Mouse (Mus musculus): ENCODE measurements around the gene Fam160a2. TPM values are rescaled to one million over a fixed set of nuclear protein-coding genes. Genes with fewer than 3 reads are reported as not detected.

Fam160a2 gene
- 19.9 TPM for polyA plus RNA-seq (2015; fragmentation: Illumina TruSeq; extraction: RNeasy Lipid Tissue Mini Kit (QIAGEN cat#74804); ENCODE audit: insufficient read depth, low replicate concordance)

GRCm38 (mm10) chr7:105399935-105400624 lies at the start of gene Fam160a2:
Gene Fam160a2 (minus strand): TSS chr7:105400054.

GRCm38 (mm10) chr7:105425424-105426043 lies 25.7 kb upstream of the Fam160a2 start, which contains the start of gene Cckbr:
Gene Cckbr (plus strand): TSS chr7:105425731.

GRCm38 (mm10) chr7:105404268-105404667 lies 4.4 kb upstream of the Fam160a2 start, which contains the start of gene Cnga4:
Gene Cnga4 (plus strand): TSS chr7:105404568.

GRCm38 (mm10) chr7:105374866-105375265 lies 25.0 kb downstream of the Fam160a2 start, which contains the start of gene Gm5901:
Gene Gm5901 (plus strand): TSS chr7:105375038.

GRCm38 (mm10) chr7:105367930-105368329 lies 31.9 kb downstream of the Fam160a2 start, which contains the start of gene Olfr692:
Gene Olfr692 (plus strand): TSS chr7:105368230.

GRCm38 (mm10) chr7:105342170-105342569 lies 57.7 kb downstream of the Fam160a2 start, which contains the start of gene Olfr691:
Gene Olfr691 (minus strand): TSS chr7:105342270.

GRCm38 (mm10) chr7:105334004-105334403 lies 65.8 kb downstream of the Fam160a2 start, which contains the start of gene Olfr690:
Gene Olfr690 (minus strand): TSS chr7:105334104.

Other genes starting within 250 kb of the Fam160a2 start
- gene Olfr684, start 236.4 kb downstream of the Fam160a2 start, polyA plus RNA-seq (2015; fragmentation: Illumina TruSeq; extraction: RNeasy Lipid Tissue Mini Kit (QIAGEN cat#74804); ENCODE audit: insufficient read depth, low replicate concordance), result not detected
- not detected for gene Olfr685, start 214.0 kb downstream of the Fam160a2 start, polyA plus RNA-seq (2015; fragmentation: Illumina TruSeq; extraction: RNeasy Lipid Tissue Mini Kit (QIAGEN cat#74804); ENCODE audit: insufficient read depth, low replicate concordance)
- gene Olfr686, start 192.6 kb downstream of the Fam160a2 start, polyA plus RNA-seq (2015; fragmentation: Illumina TruSeq; extraction: RNeasy Lipid Tissue Mini Kit (QIAGEN cat#74804); ENCODE audit: insufficient read depth, low replicate concordance), result not detected
- gene Olfr688, start 112.0 kb downstream of the Fam160a2 start, polyA plus RNA-seq (2015; fragmentation: Illumina TruSeq; extraction: RNeasy Lipid Tissue Mini Kit (QIAGEN cat#74804); ENCODE audit: insufficient read depth, low replicate concordance), result not detected
- gene Olfr689, start 88.9 kb downstream of the Fam160a2 start, polyA plus RNA-seq (2015; fragmentation: Illumina TruSeq; extraction: RNeasy Lipid Tissue Mini Kit (QIAGEN cat#74804); ENCODE audit: insufficient read depth, low replicate concordance), result not detected
- not detected for gene Olfr690, start 66.0 kb downstream of the Fam160a2 start, polyA plus RNA-seq (2015; fragmentation: Illumina TruSeq; extraction: RNeasy Lipid Tissue Mini Kit (QIAGEN cat#74804); ENCODE audit: insufficient read depth, low replicate concordance)
- not detected for gene Olfr691, start 57.8 kb downstream of the Fam160a2 start, polyA plus RNA-seq (2015; fragmentation: Illumina TruSeq; extraction: RNeasy Lipid Tissue Mini Kit (QIAGEN cat#74804); ENCODE audit: insufficient read depth, low replicate concordance)
- not detected for gene Olfr692, start 31.8 kb downstream of the Fam160a2 start, polyA plus RNA-seq (2015; fragmentation: Illumina TruSeq; extraction: RNeasy Lipid Tissue Mini Kit (QIAGEN cat#74804); ENCODE audit: insufficient read depth, low replicate concordance)
- gene Gm5901, start 25.0 kb downstream of the Fam160a2 start, polyA plus RNA-seq (2015; fragmentation: Illumina TruSeq; extraction: RNeasy Lipid Tissue Mini Kit (QIAGEN cat#74804); ENCODE audit: insufficient read depth, low replicate concordance), result not detected
- gene Cnga4, start 4.5 kb upstream of the Fam160a2 start, polyA plus RNA-seq (2015; fragmentation: Illumina TruSeq; extraction: RNeasy Lipid Tissue Mini Kit (QIAGEN cat#74804); ENCODE audit: insufficient read depth, low replicate concordance), result not detected
- not detected for gene Cckbr, start 25.7 kb upstream of the Fam160a2 start, polyA plus RNA-seq (2015; fragmentation: Illumina TruSeq; extraction: RNeasy Lipid Tissue Mini Kit (QIAGEN cat#74804); ENCODE audit: insufficient read depth, low replicate concordance)
- 12.3 TPM for gene Cavin3, start 82.2 kb upstream of the Fam160a2 start, polyA plus RNA-seq (2015; fragmentation: Illumina TruSeq; extraction: RNeasy Lipid Tissue Mini Kit (QIAGEN cat#74804); ENCODE audit: insufficient read depth, low replicate concordance)
- gene Smpd1, start 154.3 kb upstream of the Fam160a2 start, polyA plus RNA-seq (2015; fragmentation: Illumina TruSeq; extraction: RNeasy Lipid Tissue Mini Kit (QIAGEN cat#74804); ENCODE audit: insufficient read depth, low replicate concordance), result 12.2 TPM
- 1.8 TPM for gene Apbb1, start 181.6 kb upstream of the Fam160a2 start, polyA plus RNA-seq (2015; fragmentation: Illumina TruSeq; extraction: RNeasy Lipid Tissue Mini Kit (QIAGEN cat#74804); ENCODE audit: insufficient read depth, low replicate concordance)
- 0.26 TPM for gene Hpx, start 200.1 kb upstream of the Fam160a2 start, polyA plus RNA-seq (2015; fragmentation: Illumina TruSeq; extraction: RNeasy Lipid Tissue Mini Kit (QIAGEN cat#74804); ENCODE audit: insufficient read depth, low replicate concordance)
- gene Trim3, start 233.5 kb upstream of the Fam160a2 start, polyA plus RNA-seq (2015; fragmentation: Illumina TruSeq; extraction: RNeasy Lipid Tissue Mini Kit (QIAGEN cat#74804); ENCODE audit: insufficient read depth, low replicate concordance), result 38.1 TPM
- 33.4 TPM for gene Timm10b, start 240.0 kb upstream of the Fam160a2 start, polyA plus RNA-seq (2015; fragmentation: Illumina TruSeq; extraction: RNeasy Lipid Tissue Mini Kit (QIAGEN cat#74804); ENCODE audit: insufficient read depth, low replicate concordance)
- 23.6 TPM for gene Arfip2, start 240.4 kb upstream of the Fam160a2 start, polyA plus RNA-seq (2015; fragmentation: Illumina TruSeq; extraction: RNeasy Lipid Tissue Mini Kit (QIAGEN cat#74804); ENCODE audit: insufficient read depth, low replicate concordance)
- 6.7 TPM for gene Gm45799, start 240.5 kb upstream of the Fam160a2 start, polyA plus RNA-seq (2015; fragmentation: Illumina TruSeq; extraction: RNeasy Lipid Tissue Mini Kit (QIAGEN cat#74804); ENCODE audit: insufficient read depth, low replicate concordance)